Mouse (Mus musculus) stomach, postnatal 0 days (tissue): ENCODE results near the gene Zscan10. TPM values are rescaled to one million over a fixed set of nuclear protein-coding genes. Genes with fewer than 3 reads are reported as not detected.

Experiments used
- ATAC-seq: fragments of 200-750 bp; cut with Nextera tagmentation; 2 replicates; pipeline ENCODE4 v1.8.0; 2017; ENCODE audit not compliant: low FRiP score, low TSS enrichment
- DNase-seq: peaks from one replicate; pipeline ENCODE4 v3.0.0-alpha.2; 2016; ENCODE audit warnings: low spot score
- H3K27ac ChIP-seq: fragments of 300-500 bp; sonication (generic); replicated peaks from 2 replicates; pipeline ENCODE4 v1.5.1; 2014; ENCODE audit warnings: mild to moderate bottlenecking, control low read depth
- H3K27me3 ChIP-seq: fragments of 300-500 bp; sonication (generic); 2 replicates; pipeline ENCODE4 v1.6.1; 2014; ENCODE audit warnings: low read length; ENCODE audit not compliant: control insufficient read depth, insufficient read depth
- H3K36me3 ChIP-seq: fragments of 300-500 bp; sonication (generic); 2 replicates; pipeline ENCODE4 v1.6.1; 2014; ENCODE audit warnings: low read length, mixed read lengths; ENCODE audit not compliant: control insufficient read depth, insufficient read depth
- H3K4me1 ChIP-seq: fragments of 300-500 bp; sonication (generic); replicated peaks from 2 replicates; pipeline ENCODE4 v1.6.1; 2014; ENCODE audit warnings: antibody characterized with exemption; ENCODE audit not compliant: control insufficient read depth, insufficient read depth
- H3K4me2 ChIP-seq: fragments of 300-500 bp; sonication (generic); replicated peaks from 2 replicates; pipeline ENCODE4 v1.6.1; 2014; ENCODE audit warnings: low read depth, mild to moderate bottlenecking, control low read depth, moderate library complexity
- H3K4me3 ChIP-seq: fragments of 300-500 bp; sonication (generic); 2 replicates; pipeline ENCODE4 v1.5.1; 2014; ENCODE audit warnings: low read depth, low read length, control low read depth
- H3K9ac ChIP-seq: fragments of 300-500 bp; sonication (generic); 2 replicates; pipeline ENCODE4 v1.6.1; 2014; ENCODE audit warnings: mild to moderate bottlenecking, low read length, control low read depth, mixed read lengths
- H3K9me3 ChIP-seq: fragments of 300-500 bp; sonication (generic); 2 replicates; pipeline ENCODE4 v1.6.1; 2016; ENCODE audit warnings: low read length; ENCODE audit not compliant: control insufficient read depth
- CTCF ChIP-seq: IDR thresholded peaks from 2 replicates; pipeline ENCODE4 v1.5.1; 2016; ENCODE audit warnings: antibody characterized with exemption, low read depth, mild to moderate bottlenecking, moderate library complexity
- EP300 ChIP-seq: optimal IDR thresholded peaks from 2 replicates; pipeline ENCODE3; 2016; ENCODE audit warnings: antibody characterized with exemption
- WGBS: fragments of 180-500 bp; shearing (Covaris S2); extraction: QIAGEN DNeasy Blood & Tissue Kit; methylation state at CpG from one replicate; pipeline ENCODE4 v1.1.7; 2014; 5-methylcytosine and 5-hydroxymethylcytosine counted together
- polyA plus RNA-seq: library from polyadenylated mRNA; unstranded; fragments of >200 nt; fragmentation: Nextera tagmentation; extraction: Ambion mirVana; gene quantifications from 2 replicates; pipeline ENCODE4 v1.2.1, GENCODE M21; 2015

The Zscan10 gene
- polyA plus RNA-seq, 1 experiment from 2014 or later = 0.05 TPM

DNA sequence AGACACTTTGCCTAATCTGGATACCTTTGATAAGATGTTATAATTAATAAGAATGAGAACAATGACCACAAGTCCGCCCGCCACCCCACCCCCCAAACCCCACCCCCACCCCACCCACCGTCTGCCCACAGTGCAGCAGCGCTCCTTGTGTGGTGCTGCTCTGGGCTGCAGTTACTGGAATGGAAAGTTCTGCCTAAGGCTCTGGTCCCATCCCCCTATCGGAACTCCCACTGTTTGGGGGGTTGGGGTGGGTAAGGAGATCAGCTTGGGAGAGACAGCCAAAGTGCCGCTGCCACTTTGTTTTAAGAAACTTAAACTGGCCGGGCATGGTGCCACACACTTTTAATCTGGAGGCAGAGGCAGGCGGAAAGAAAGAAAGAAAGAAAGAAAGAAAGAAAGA lies 2.4 kb downstream of the Zscan10 start:
- no peak for ATAC-seq
- H3K9ac ChIP-seq = no peak overlapping the region
- WGBS = 41% methylated on average over 8 of the region's 8 CpGs
- no peaks in the 10 kb centered on the region for H3K4me1 ChIP-seq
- H3K4me2 ChIP-seq = no peak overlapping the region
- no peak overlapping the region for H3K27ac ChIP-seq
- no peaks in the 10 kb centered on the region for H3K27me3 ChIP-seq
- no peaks in the 10 kb centered on the region for H3K9me3 ChIP-seq
- TF ChIP-seq CTCF = no peak
- H3K36me3 ChIP-seq = no peaks in the 10 kb centered on the region
- no peak for DNase-seq
- H3K4me3 ChIP-seq = no peak overlapping the region

- Histone ChIP-seq H3K36me3 (no peaks in the 10 kb centered on the region), H3K27me3 (no peaks in the 10 kb centered on the region), H3K4me3 (no peak overlapping the region), H3K9ac (no peak overlapping the region), H3K4me2 (no peak overlapping the region), H3K27ac (no peak overlapping the region), H3K4me1 (no peaks in the 10 kb centered on the region), H3K9me3 (no peaks in the 10 kb centered on the region)
- TF ChIP-seq EP300 (no peak), CTCF (peak; percentile 77)
- WGBS = 75% methylated on average over 2 of the region's 2 CpGs
- peak; percentile 29 for DNase-seq
- no peak for ATAC-seq
Observed at GRCm38 (mm10) chr17:23603542-23603941, 2.9 kb downstream of the Zscan10 start.

DNA sequence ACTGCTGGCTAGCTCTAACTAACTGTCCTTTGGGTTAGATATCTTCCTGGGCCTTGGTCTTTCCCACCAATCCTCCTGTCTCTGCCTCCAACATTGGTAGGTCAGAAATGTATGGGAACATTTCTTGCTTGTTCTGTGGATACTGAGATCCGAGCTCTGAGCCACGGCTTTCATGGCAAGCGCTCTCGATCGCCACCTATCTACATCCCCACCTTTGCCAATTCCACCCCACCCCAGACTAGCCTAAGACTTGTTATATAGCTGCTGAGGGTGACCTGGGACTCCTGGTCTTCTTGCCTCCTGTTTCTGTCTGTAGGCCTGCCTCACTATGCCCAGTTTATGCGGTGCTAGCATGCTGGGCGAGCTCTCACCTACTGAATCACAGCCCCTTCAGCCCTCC lies 3.7 kb downstream of the Zscan10 start:
- no peak overlapping the region for H3K9ac ChIP-seq
- WGBS = 72% methylated on average over 7 of the region's 7 CpGs
- H3K4me3 ChIP-seq = no peak overlapping the region
- no peak overlapping the region for H3K4me2 ChIP-seq
- H3K27ac ChIP-seq = no peak overlapping the region
- no peaks in the 10 kb centered on the region for H3K4me1 ChIP-seq
- ATAC-seq = no peak
- no peaks in the 10 kb centered on the region for H3K27me3 ChIP-seq
- no peaks in the 10 kb centered on the region for H3K36me3 ChIP-seq
- no peak for TF ChIP-seq EP300
- TF ChIP-seq CTCF = peak; percentile 14; the same call in 1 of the 2 replicates
- no peak for DNase-seq
- no peaks in the 10 kb centered on the region for H3K9me3 ChIP-seq

DNA sequence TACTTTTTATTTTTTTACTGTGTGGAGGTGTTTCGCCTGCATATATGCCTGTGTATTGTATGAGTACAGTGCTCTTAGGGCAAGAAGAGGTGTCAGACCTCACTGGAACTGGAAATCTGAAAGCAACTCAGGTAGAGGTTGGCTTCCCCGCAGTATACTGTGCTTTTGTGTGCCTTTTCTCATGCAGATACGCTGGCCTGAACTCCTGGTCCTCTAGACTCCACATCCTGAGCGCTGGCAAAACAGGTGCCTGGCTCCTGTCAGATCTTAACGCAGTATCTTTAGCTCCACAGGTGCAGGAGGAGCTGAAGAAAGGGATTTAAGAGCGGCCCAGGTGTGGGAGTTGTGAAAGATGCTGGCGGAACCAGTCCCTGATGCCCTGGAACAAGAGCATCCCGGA lies 4.6 kb downstream of the Zscan10 start:
- H3K27me3 ChIP-seq = no peaks in the 10 kb centered on the region
- no peak overlapping the region for H3K4me2 ChIP-seq
- 89% methylated on average over 8 of the region's 8 CpGs for WGBS
- H3K9me3 ChIP-seq = no peaks in the 10 kb centered on the region
- TF ChIP-seq CTCF (no peak), EP300 (no peak)
- no peaks in the 10 kb centered on the region for H3K4me1 ChIP-seq
- ATAC-seq (no peak), DNase-seq (no peak)
- no peak overlapping the region for H3K9ac ChIP-seq
- no peak overlapping the region for H3K4me3 ChIP-seq
- no peak overlapping the region for H3K27ac ChIP-seq
- no peaks in the 10 kb centered on the region for H3K36me3 ChIP-seq

- no peak for TF ChIP-seq EP300
- no peak for TF ChIP-seq CTCF
- 91% methylated on average over 24 of the region's 24 CpGs for WGBS
- no peak for DNase-seq
- no peak overlapping the region for H3K4me3 ChIP-seq
- H3K4me1 ChIP-seq = no peaks in the 10 kb centered on the region
- H3K9me3 ChIP-seq = no peaks in the 10 kb centered on the region
- ATAC-seq = no peak
- no peak overlapping the region for H3K27ac ChIP-seq
- no peaks in the 10 kb centered on the region for H3K27me3 ChIP-seq
- no peak overlapping the region for H3K4me2 ChIP-seq
- no peak overlapping the region for H3K9ac ChIP-seq
- H3K36me3 ChIP-seq = no peaks in the 10 kb centered on the region
Observed at GRCm38 (mm10) chr17:23609612-23610011, 9.0 kb downstream of the Zscan10 start.

DNA sequence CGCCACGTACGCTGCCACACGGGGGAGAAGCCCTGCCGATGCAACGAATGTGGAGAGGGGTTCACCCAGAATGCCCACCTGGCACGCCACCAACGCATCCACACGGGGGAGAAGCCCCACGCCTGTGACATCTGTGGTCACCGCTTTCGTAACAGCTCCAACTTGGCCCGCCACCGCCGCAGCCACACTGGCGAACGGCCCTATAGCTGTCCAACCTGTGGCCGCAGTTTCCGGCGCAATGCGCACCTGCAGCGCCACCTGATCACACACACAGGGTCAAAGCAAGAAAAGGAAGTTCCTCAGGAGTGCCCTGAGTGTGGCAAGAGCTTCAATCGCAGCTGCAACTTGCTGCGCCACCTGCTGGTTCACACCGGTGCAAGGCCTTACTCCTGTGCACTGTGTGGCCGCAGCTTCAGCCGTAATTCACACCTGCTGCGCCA lies 9.7 kb downstream of the Zscan10 start:
- Histone ChIP-seq H3K27ac (no peak overlapping the region), H3K4me1 (no peaks in the 10 kb centered on the region), H3K36me3 (no peaks in the 10 kb centered on the region), H3K27me3 (no peaks in the 10 kb centered on the region), H3K9me3 (no peaks in the 10 kb centered on the region), H3K4me2 (no peak overlapping the region), H3K9ac (no peak overlapping the region), H3K4me3 (no peak overlapping the region)
- peak; percentile 76 for DNase-seq
- TF ChIP-seq CTCF (peak; percentile 84), EP300 (no peak)
- ATAC-seq = peak; percentile 84
- WGBS = 72% methylated on average over 28 of the region's 28 CpGs
